Mouse (Mus musculus): ENCODE measurements at regions not wholly inside any gene's neighbourhood (a gene's known extent, or its start where the extent isn't known, plus 50 kb on each side); places are given as distances from the start of the nearest gene placed in this dataset.

- ATAC-seq: no peak
- Histone ChIP-seq H3K27ac (ENCODE audit: low read length) (no peak overlapping the region), H3K4me2 (ENCODE audit: low read depth, low read length) (no peak overlapping the region), H3K9me3 (ENCODE audit: control insufficient read depth, low read length) (no peaks in the 10 kb centered on the region), H3K36me3 (ENCODE audit: control insufficient read depth, insufficient read depth, low read length) (no peaks in the 10 kb centered on the region), H3K4me1 (ENCODE audit: control insufficient read depth, insufficient read depth, low read length) (no peaks in the 10 kb centered on the region), H3K4me3 (ENCODE audit: low read length) (no peak overlapping the region), H3K27me3 (replicated peaks; ENCODE audit: control insufficient read depth, insufficient read depth, low read length) (no peaks in the 10 kb centered on the region), H3K9ac (ENCODE audit: low read depth, low read length) (no peak overlapping the region)
- 83% methylated on average over 1 of the region's 1 CpGs for WGBS
Measured at GRCm38 (mm10) chr2:146586381-146586780, 74.2 kb upstream of the Ralgapa2 start.

GRCm38 (mm10) chr2:146586981-146587380 lies 74.8 kb upstream of the Ralgapa2 start:
- no peak for ATAC-seq
- no peaks in the 10 kb centered on the region for H3K9me3 ChIP-seq (ENCODE audit: control insufficient read depth, low read length)
- no peaks in the 10 kb centered on the region for H3K4me1 ChIP-seq (ENCODE audit: control insufficient read depth, insufficient read depth, low read length)
- H3K36me3 ChIP-seq (ENCODE audit: control insufficient read depth, insufficient read depth, low read length): no peaks in the 10 kb centered on the region
- WGBS: 70% methylated on average over 3 of the region's 3 CpGs
- H3K9ac ChIP-seq (ENCODE audit: low read depth, low read length): no peak overlapping the region
- H3K4me3 ChIP-seq (ENCODE audit: low read length): no peak overlapping the region
- no peaks in the 10 kb centered on the region for H3K27me3 ChIP-seq (replicated peaks; ENCODE audit: control insufficient read depth, insufficient read depth, low read length)
- H3K4me2 ChIP-seq (ENCODE audit: low read depth, low read length): no peak overlapping the region
- no peak overlapping the region for H3K27ac ChIP-seq (ENCODE audit: low read length)

- H3K4me1 ChIP-seq (ENCODE audit: control insufficient read depth, insufficient read depth, low read length): no peaks in the 10 kb centered on the region
- H3K4me3 ChIP-seq (ENCODE audit: low read length): no peak overlapping the region
- no peak overlapping the region for H3K9ac ChIP-seq (ENCODE audit: low read depth, low read length)
- H3K27ac ChIP-seq (ENCODE audit: low read length): no peak overlapping the region
- WGBS: 68% methylated on average over 3 of the region's 3 CpGs
- no peaks in the 10 kb centered on the region for H3K9me3 ChIP-seq (ENCODE audit: control insufficient read depth, low read length)
- no peak overlapping the region for H3K4me2 ChIP-seq (ENCODE audit: low read depth, low read length)
- no peaks in the 10 kb centered on the region for H3K27me3 ChIP-seq (replicated peaks; ENCODE audit: control insufficient read depth, insufficient read depth, low read length)
- peak; percentile 71 for ATAC-seq
- no peaks in the 10 kb centered on the region for H3K36me3 ChIP-seq (ENCODE audit: control insufficient read depth, insufficient read depth, low read length)
Measured at GRCm38 (mm10) chr2:146589860-146590259, 77.7 kb upstream of the Ralgapa2 start.

GRCm38 (mm10) chr2:146593291-146593690 lies 81.1 kb upstream of the Ralgapa2 start:
- Histone ChIP-seq H3K27me3 (replicated peaks; ENCODE audit: control insufficient read depth, insufficient read depth, low read length) (no peaks in the 10 kb centered on the region), H3K9me3 (ENCODE audit: control insufficient read depth, low read length) (no peaks in the 10 kb centered on the region), H3K4me3 (ENCODE audit: low read length) (no peak overlapping the region), H3K27ac (ENCODE audit: low read length) (no peak overlapping the region), H3K4me1 (ENCODE audit: control insufficient read depth, insufficient read depth, low read length) (no peaks in the 10 kb centered on the region), H3K9ac (ENCODE audit: low read depth, low read length) (no peak overlapping the region), H3K36me3 (ENCODE audit: control insufficient read depth, insufficient read depth, low read length) (no peaks in the 10 kb centered on the region), H3K4me2 (ENCODE audit: low read depth, low read length) (no peak overlapping the region)
- 80% methylated on average over 2 of the region's 2 CpGs for WGBS
- ATAC-seq: no peak

GRCm38 (mm10) chr2:146594212-146594611 lies 82.1 kb upstream of the Ralgapa2 start:
- no peak overlapping the region for H3K27ac ChIP-seq (ENCODE audit: low read length)
- H3K9ac ChIP-seq (ENCODE audit: low read depth, low read length): no peak overlapping the region
- no peaks in the 10 kb centered on the region for H3K9me3 ChIP-seq (ENCODE audit: control insufficient read depth, low read length)
- ATAC-seq: no peak
- H3K4me2 ChIP-seq (ENCODE audit: low read depth, low read length): no peak overlapping the region
- no peaks in the 10 kb centered on the region for H3K4me1 ChIP-seq (ENCODE audit: control insufficient read depth, insufficient read depth, low read length)
- H3K36me3 ChIP-seq (ENCODE audit: control insufficient read depth, insufficient read depth, low read length): no peaks in the 10 kb centered on the region
- H3K4me3 ChIP-seq (ENCODE audit: low read length): no peak overlapping the region
- WGBS: 74% methylated on average over 4 of the region's 4 CpGs
- no peaks in the 10 kb centered on the region for H3K27me3 ChIP-seq (replicated peaks; ENCODE audit: control insufficient read depth, insufficient read depth, low read length)

GRCm38 (mm10) chr2:146595673-146596072 lies 83.5 kb upstream of the Ralgapa2 start:
- WGBS: 91% methylated on average over 2 of the region's 2 CpGs
- Histone ChIP-seq H3K36me3 (ENCODE audit: control insufficient read depth, insufficient read depth, low read length) (no peaks in the 10 kb centered on the region), H3K27ac (ENCODE audit: low read length) (no peak overlapping the region), H3K4me2 (ENCODE audit: low read depth, low read length) (no peak overlapping the region), H3K9ac (ENCODE audit: low read depth, low read length) (no peak overlapping the region), H3K4me1 (ENCODE audit: control insufficient read depth, insufficient read depth, low read length) (no peaks in the 10 kb centered on the region), H3K27me3 (replicated peaks; ENCODE audit: control insufficient read depth, insufficient read depth, low read length) (no peaks in the 10 kb centered on the region), H3K4me3 (ENCODE audit: low read length) (no peak overlapping the region), H3K9me3 (ENCODE audit: control insufficient read depth, low read length) (no peaks in the 10 kb centered on the region)
- ATAC-seq: 0 out of 2 replicates have a peak, but pooled peaks have one; percentile 16

GRCm38 (mm10) chr2:146606170-146606569 lies 94.0 kb upstream of the Ralgapa2 start:
- no peak for ATAC-seq
- Histone ChIP-seq H3K4me1 (ENCODE audit: control insufficient read depth, insufficient read depth, low read length) (no peaks in the 10 kb centered on the region), H3K36me3 (ENCODE audit: control insufficient read depth, insufficient read depth, low read length) (no peaks in the 10 kb centered on the region), H3K27ac (ENCODE audit: low read length) (no peak overlapping the region), H3K9ac (ENCODE audit: low read depth, low read length) (no peak overlapping the region), H3K4me3 (ENCODE audit: low read length) (no peak overlapping the region), H3K9me3 (ENCODE audit: control insufficient read depth, low read length) (no peaks in the 10 kb centered on the region), H3K4me2 (ENCODE audit: low read depth, low read length) (no peak overlapping the region), H3K27me3 (replicated peaks; ENCODE audit: control insufficient read depth, insufficient read depth, low read length) (no peaks in the 10 kb centered on the region)

- no peaks in the 10 kb centered on the region for H3K9me3 ChIP-seq (ENCODE audit: control insufficient read depth, low read length)
- 0 out of 2 replicates have a peak, but pooled peaks cover 4% of the 10 kb centered on the region for H3K4me1 ChIP-seq (ENCODE audit: control insufficient read depth, insufficient read depth, low read length)
- no peak overlapping the region for H3K4me3 ChIP-seq (ENCODE audit: low read length)
- H3K27me3 ChIP-seq (replicated peaks; ENCODE audit: control insufficient read depth, insufficient read depth, low read length): no peaks in the 10 kb centered on the region
- H3K27ac ChIP-seq (ENCODE audit: low read length): no peak overlapping the region
- no peak for ATAC-seq
- H3K9ac ChIP-seq (ENCODE audit: low read depth, low read length): no peak overlapping the region
- no peak overlapping the region for H3K4me2 ChIP-seq (ENCODE audit: low read depth, low read length)
- 100% methylated on average over 2 of the region's 2 CpGs for whole genome bisulfite sequencing
- H3K36me3 ChIP-seq (ENCODE audit: control insufficient read depth, insufficient read depth, low read length): no peaks in the 10 kb centered on the region
Measured at GRCm38 (mm10) chr2:146610896-146611295, 98.8 kb upstream of the Ralgapa2 start.

- Histone ChIP-seq H3K27ac (ENCODE audit: low read length) (no peak overlapping the region), H3K4me1 (ENCODE audit: control insufficient read depth, insufficient read depth, low read length) (0 out of 2 replicates have a peak, but pooled peaks cover 4% of the 10 kb centered on the region), H3K4me2 (ENCODE audit: low read depth, low read length) (no peak overlapping the region), H3K9ac (ENCODE audit: low read depth, low read length) (no peak overlapping the region), H3K4me3 (ENCODE audit: low read length) (no peak overlapping the region), H3K9me3 (ENCODE audit: control insufficient read depth, low read length) (no peaks in the 10 kb centered on the region), H3K27me3 (replicated peaks; ENCODE audit: control insufficient read depth, insufficient read depth, low read length) (no peaks in the 10 kb centered on the region), H3K36me3 (ENCODE audit: control insufficient read depth, insufficient read depth, low read length) (no peaks in the 10 kb centered on the region)
- 40% methylated on average over 6 of the region's 6 CpGs for WGBS
- ATAC-seq: peak; percentile 18; the same call in 1 of the 2 replicates
Measured at GRCm38 (mm10) chr2:146611886-146612521, 99.9 kb upstream of the Ralgapa2 start.
